Mouse (Mus musculus) thymus, postnatal 0 days (tissue): ENCODE results near the gene Fermt3. TPM values are rescaled to one million over a fixed set of nuclear protein-coding genes. Genes with fewer than 3 reads are reported as not detected.
A peak's percentile ranks its signal among the peaks of the same experiment; 100 is the strongest.
"Not testable (repeated sequence)": the region's sequence is repeated elsewhere in the genome, so short reads cannot be mapped to it uniquely, and the experiment has no call there.

ENCODE experiments used
- DNase-seq: peaks from one replicate; pipeline ENCODE4 v3.0.0-alpha.2; 2015; ENCODE audit warnings: low spot score
- polyA plus RNA-seq: library from polyadenylated mRNA; unstranded; fragments of >200 nt; fragmentation: Nextera tagmentation; extraction: Ambion mirVana; gene quantifications from 2 replicates; pipeline ENCODE4 v1.2.1, GENCODE M21; 2015

The Fermt3 gene
- polyA plus RNA-seq, 1 experiment from 2014 or later: 226 TPM

GRCm38 (mm10) chr19:6991166-6991565 lies 28.1 kb downstream of the Fermt3 start:
- not testable (repeated sequence) for DNase-seq

- no peak for DNase-seq
These were observed 28.6 kb downstream of the Fermt3 start for GRCm38 (mm10) chr19:6990712-6991111.

GRCm38 (mm10) chr19:6989251-6989650 lies 30.0 kb downstream of the Fermt3 start:
- DNase-seq: no peak

DNA sequence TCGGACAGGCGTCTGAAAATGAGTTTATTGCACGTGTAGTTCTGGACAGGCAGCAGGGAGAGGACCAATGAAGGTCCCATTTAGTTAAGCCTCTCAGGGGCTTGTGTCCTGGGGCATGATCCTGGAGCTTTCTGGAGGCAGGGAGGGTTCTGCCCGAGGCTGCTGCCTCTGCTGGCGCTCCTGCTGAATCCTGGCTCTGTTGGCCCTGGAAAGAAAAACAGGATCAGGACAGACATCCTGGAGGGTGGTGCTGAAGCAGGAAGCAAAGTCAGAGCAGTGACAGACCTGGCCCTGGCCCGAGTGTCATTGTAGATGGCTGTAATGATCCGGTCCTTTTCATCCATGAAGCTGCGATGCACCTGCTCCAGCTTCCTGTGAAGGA lies 31.4 kb downstream of the Fermt3 start:
- DNase-seq: no peak

DNA sequence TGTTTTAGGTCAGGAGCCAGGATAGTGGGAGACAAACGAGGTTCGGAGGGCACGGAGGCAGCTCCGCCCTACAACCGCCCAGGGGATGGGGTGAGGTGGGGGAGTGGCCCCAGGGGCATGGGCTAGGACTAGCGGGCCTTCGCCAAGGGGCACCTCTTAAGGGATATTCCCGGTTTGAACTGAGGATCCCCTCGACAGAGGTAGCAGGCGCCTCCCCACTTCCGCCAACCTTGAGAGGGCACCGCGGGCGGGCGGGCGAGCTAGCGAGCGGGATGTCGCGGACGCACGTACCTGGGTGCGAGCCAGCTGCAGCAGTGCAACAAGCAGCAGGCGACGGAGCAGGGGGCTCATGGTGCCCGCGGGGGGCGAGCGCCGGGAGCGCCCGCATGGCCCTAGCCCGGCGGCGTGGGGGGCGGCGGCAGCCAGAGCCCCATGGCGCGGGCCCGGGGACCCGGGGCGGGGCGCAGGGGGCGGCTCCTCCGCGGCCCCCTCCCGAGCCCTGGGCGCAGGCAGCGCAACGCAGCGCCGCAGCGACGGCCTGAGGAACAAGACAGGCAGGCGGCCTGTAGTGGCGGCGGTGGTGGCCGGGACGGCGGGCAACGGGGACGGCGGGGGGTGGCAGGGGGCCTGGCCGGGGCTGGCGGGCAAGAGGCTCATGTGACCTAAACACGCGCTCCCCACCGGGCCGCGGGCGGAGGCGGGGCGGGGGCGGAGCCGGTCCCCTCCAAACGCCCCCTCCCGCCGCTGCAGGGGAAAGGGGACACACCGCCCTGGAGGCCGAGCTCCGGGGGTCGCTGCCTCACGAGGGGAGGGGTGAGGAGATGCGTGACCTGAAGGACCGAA lies 32.0 kb downstream of the Fermt3 start, which contains the start of gene Vegfb:
TSS of gene Vegfb (minus strand) at position 591 of the 843 bp plus-strand sequence.
- DNase-seq: peak; percentile 68

GRCm38 (mm10) chr19:6985951-6986708 lies 33.1 kb downstream of the Fermt3 start:
- DNase-seq: no peak

GRCm38 (mm10) chr19:6985300-6985699 lies 34.0 kb downstream of the Fermt3 start:
- no peak for DNase-seq

DNA sequence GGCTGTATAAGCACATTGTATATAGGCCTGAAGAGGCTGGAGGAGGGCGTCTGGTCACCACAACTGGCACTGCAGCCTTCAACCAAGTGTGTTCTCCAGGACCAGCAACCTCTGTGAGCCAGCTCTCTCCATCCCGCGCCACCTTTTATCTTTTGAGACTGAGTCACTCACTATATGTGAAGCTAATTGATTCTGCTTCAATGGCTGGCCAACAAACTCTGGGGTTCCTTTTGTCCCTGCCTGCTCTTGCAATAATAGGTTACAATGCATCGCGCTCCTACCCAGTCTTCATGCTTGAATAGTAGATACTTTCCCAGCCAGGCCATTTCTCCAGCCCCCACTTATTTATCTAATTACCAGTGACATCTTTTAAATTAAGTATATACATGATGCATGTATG lies 35.6 kb downstream of the Fermt3 start:
- no peak for DNase-seq

DNA sequence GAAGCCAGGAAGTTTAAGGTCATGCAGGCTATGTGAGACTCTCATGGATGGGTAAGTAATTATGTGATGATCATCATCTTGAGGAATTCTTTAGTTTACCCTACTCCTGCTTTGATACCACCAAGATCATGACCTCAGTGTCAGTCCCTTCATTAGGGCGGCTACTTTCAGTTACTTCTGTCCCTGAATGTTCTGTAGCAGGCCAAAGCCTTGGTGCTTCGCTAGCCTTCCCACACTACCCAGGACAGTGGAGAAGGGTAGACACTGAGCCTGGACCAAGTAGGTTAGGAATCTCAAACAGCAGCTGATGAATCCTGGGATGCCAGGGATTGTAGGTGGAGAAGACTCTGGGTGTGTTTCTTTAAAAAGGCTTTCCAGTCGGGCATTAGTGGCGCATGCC lies 37.8 kb downstream of the Fermt3 start:
- no peak for DNase-seq

GRCm38 (mm10) chr19:6980381-6981093 lies 38.7 kb downstream of the Fermt3 start, which contains the start of gene Fkbp2:
Fkbp2 (minus strand) TSS chr19:6980501.
- peak; percentile 99 for DNase-seq

DNA sequence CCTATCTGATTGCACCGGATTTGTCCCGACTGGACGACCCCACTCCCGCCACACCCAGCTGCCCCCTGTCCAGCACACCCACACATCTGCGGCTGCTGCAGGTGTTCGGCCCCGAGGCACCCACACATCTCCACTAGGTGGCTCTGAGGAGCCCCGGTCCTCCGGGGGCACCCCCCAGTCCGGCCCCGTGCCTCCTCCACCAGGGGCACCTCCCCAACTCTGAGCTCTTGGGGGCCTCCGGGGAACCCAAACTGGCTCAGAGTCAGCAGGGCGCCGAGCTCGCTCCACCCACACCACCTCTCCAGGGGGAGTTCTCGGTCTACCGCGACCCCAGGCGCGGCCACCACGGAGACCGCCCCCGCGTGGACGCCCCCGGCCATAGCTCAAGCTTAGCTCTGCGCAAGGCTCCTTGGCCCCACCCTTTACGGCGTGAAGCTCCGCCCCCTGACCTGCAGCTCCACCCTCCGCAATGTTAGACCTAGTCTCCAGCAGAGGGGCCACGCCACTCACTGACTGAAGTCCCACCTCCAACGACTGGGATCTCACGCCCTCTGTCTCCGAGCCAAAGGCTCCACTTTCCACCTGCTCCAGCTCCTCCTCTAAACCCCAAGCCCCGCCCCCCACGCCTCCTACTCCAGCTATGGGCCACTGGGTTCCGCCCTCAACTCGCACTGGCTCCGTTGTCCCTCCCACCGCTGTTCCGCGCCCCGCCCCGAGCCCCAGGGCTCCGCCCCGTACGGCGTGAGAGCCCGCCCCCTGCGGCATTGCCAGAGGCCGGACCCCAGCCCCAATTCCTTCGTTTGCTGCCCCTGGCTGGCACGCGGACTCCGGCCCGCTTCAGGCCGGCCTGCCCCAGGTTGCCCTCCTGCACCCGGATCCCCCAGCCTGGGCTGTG lies 39.5 kb downstream of the Fermt3 start:
- peak; percentile 100 for DNase-seq

DNA sequence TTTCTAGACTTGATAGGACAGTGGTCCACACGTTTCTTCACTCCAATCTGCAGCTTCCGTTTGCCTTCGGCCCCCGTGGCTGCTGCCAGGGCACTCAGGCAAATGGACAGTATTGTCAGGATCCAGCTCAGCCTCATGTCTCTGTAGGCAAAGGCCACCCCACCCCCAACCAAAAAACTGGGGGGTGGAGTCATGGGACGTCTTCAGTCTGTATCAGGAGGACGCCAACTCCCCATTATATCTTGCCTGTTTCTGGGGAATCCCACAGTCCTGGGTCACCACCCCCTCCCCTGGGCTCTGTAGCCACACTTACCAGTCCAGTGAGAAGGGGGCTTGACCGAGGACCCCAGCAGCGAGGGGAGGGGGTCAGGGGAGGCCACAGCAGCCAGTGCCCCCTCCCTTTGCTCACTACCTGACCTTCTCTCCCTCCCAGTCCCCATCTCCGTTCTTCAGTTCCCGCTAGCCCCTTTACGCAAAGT lies 40.2 kb downstream of the Fermt3 start:
- peak; percentile 50 for DNase-seq

DNA sequence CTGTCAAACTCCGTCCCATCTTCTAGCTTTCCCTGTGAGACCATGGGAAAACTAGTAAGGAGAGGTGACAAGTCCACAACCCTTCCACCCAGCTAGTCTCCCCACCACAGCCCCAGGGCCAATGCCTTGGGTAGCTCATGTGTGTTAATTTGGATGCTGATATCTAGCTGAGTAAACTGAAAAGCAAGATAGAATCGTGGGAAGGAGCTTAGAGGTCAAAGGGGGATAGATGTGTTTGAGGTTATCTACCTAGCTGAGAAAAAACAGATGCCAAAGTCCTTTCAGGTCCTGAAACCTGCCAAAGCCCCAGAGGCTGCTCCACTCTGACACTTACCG lies 40.7 kb downstream of the Fermt3 start:
- no peak for DNase-seq

DNA sequence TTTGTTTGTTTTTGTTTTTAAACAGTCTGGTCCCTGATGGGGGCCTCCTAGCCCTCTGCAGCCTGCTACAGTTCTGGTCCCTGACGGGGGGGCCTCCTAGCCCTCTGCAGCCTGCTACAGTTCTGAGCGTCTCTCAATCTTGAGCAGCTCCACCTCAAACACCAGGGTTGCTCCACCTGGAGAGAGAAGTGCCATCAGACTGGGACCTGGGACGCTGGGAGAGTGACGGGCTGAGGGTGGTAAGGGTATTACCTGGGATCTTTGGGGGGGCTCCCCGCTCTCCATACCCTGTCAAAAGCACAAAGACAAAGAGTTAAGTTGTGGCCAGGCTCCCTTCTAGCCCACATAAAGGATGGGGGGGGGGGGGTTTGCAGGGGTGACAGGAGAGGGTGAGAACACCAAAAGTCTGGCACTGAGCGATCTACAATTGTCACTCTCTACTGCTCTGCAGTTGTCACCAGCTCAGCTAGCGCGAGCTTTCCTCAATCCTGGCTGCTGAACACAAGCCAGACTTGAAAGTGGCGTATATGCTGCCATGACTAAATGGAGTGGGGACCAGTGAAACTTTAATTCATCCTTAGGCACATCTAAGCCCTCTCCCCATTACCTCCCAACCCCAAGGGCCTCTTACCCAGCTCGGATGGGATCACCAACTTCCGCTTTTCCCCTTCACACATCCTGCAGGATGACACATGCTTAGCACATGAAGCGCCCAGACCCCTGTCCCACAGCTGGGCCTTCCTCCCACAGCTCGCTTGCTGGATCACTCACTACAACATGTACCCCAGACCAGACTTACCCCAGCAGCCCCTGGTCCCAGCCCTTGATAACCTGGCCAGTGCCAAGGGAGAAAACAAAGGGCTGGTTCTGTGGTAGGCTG lies 41.3 kb downstream of the Fermt3 start:
- DNase-seq: no peak

DNA sequence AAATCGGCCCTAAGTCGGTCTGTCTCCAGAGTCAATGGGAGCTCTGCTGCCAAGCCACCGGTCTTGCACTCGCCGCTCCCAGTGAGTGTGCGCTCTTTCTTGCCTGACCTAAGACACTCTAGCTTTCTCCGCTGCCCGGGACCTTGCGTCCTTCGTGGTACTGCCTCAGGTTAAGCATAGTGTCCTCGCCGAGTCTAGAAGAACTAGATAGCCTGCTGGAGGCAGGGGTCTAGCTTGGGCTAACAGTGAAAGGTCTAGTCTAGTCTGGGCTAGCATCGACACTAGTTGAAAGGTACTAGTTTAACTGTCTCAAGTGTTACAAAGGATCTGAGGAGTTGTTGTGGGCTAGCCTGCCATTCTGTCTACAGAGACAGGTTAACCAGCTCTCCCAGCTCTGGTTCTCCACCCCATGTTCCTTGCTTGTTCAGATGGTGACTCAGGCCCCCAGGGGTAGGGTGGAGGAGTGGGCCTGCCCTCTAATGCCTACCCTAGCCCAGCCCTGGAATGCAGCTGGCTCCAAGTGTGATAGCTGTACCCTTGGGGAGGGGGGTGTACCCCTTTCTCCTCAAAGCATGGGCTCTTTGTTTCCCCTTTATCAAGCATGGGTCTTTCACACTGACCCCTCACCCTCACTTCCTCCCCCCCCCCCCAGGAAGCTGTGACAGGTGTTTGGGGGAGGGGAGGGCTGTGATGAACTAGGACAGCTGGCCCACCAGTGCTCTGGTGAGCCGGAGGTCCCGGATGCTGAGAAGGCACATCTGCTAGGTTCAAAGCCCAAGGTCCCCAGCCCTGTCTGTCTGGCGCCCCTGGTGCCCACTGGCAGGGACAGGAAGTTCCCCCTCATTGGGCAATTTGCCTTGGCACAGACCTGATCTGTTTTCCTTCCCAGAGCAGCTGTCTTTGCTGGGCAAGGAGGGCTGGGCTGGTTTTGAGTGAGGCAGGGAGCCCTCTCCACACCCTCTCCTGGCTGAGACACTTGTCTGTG lies 43.4 kb downstream of the Fermt3 start, which contains the start of gene Plcb3:
TSS of gene Plcb3 (minus strand) at position 934 of the 985 bp plus-strand sequence.
- peak; percentile 94 for DNase-seq

GRCm38 (mm10) chr19:6974211-6975205 lies 44.8 kb downstream of the Fermt3 start, which contains the start of gene Ppp1r14b:
Ppp1r14b (plus strand) TSS chr19:6974968.
- DNase-seq: peak; percentile 91
